Mouse (Mus musculus) embryonic fibroblast, embryonic 13.5 days (primary cell): Measurements from ENCODE around the gene Kctd19.

Source experiments
- CTCF ChIP-seq: IDR thresholded peaks from 2 replicates; pipeline ENCODE4 v1.5.1; 2011; ENCODE audit warnings: mild to moderate bottlenecking, control low read depth, low read length, moderate library complexity, borderline replicate concordance; ENCODE audit not compliant: insufficient read depth
- POLR2A ChIP-seq: IDR thresholded peaks from 2 replicates; pipeline ENCODE4 v1.6.1; 2011; ENCODE audit warnings: low read depth, mild to moderate bottlenecking, control low read depth, low read length, moderate library complexity

GRCm38 (mm10) chr8:105448596-105448995 lies 35.3 kb upstream of the Kctd19 start:
- TF ChIP-seq POLR2A, result no peak
- no peak for TF ChIP-seq CTCF
